Mouse (Mus musculus): Measurements from ENCODE around the gene Slc25a13. TPM values are rescaled to one million over a fixed set of nuclear protein-coding genes. Genes with fewer than 3 reads are reported as not detected.
"Not testable (repeated sequence)": the region's sequence is repeated elsewhere in the genome, so short reads cannot be mapped to it uniquely, and the experiment has no call there.

Slc25a13 gene
- total RNA-seq, 2 experiments from 2014 or later = 4.6 to 7.8 TPM

DNA sequence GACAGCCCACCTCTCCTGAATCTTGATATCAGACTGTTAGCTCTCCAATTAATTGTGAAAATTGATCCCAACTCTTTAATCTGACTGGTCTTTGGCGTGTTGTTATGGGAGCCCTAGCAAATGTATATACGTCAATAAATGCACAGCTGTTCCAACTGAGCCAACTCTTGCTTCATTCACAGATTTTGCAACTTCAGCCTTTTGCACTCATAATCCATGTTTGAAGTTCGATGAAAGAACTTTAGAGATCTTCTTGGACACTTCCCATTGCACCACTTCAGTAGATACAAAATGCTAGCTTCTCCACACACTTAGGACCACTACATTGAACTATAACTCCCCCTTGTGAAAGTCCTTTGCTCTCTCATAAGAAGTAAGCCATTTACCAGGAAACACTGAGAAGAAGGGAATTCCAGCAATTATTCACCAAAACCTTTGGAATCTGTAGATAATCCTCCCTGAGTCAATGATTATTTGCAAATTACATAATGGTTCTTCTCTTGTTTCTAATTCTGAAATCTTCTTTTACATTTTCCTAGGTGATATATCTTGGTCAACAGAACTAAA lies 11.3 kb downstream of the Slc25a13 start:
- no peak for DNase-seq (ENCODE audit: low spot score in 2 of 2)

DNA sequence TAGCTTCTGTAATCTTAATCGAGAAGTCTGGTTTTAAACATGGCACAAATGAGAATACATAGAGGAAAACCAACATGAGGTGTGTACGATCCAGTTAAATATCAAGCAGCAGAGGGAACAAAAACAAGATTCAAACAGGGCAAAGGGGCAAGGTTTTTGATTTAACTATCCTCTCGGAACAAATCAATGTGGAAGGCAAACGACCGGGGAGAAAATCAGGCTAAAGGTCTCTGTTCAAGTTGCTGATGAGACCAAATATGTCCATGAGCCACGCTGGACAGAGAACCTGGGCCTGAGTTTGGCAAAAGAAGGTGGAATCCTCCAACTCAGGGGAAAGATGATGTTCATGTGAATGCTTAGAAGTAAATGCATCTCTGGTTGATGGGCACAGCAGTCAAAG lies 14.5 kb downstream of the Slc25a13 start:
- DNase-seq (ENCODE audit: low spot score in 2 of 2) = no peak

- DNase-seq (ENCODE audit: low spot score in 2 of 2) = no peak
Observed at GRCm38 (mm10) chr6:6201977-6202376, 15.0 kb downstream of the Slc25a13 start.

- DNase-seq (ENCODE audit: low spot score in 2 of 2) = no peak
Observed at GRCm38 (mm10) chr6:6199138-6199870, 17.7 kb downstream of the Slc25a13 start.

GRCm38 (mm10) chr6:6198056-6198455 lies 18.9 kb downstream of the Slc25a13 start:
- not testable (repeated sequence) for DNase-seq (ENCODE audit: low spot score in 2 of 2)

- DNase-seq (ENCODE audit: low spot score in 2 of 2) = no peak
Observed at GRCm38 (mm10) chr6:6197339-6197738, 19.6 kb downstream of the Slc25a13 start.

DNA sequence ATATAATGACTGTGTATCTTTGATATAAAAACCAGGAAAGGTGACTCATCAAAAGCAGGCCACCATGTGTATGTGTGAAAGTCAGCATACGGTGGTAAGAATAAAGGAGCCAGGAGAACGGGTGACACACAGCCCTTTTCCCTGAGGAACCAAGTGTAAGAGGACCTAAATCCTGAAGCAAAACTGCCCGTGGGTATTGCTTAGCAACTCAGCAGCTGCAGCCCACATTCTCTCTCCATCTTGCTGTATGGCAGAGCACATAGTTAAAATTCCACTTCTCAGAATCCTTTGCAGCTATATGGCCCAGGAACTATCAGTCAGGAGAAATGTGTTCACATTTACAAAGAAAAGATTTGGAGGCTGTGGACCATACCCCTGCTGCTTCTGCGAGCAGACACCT lies 20.4 kb downstream of the Slc25a13 start:
- DNase-seq (ENCODE audit: low spot score in 2 of 2) = no peak

- no peak for DNase-seq (ENCODE audit: low spot score in 2 of 2)
Observed at GRCm38 (mm10) chr6:6194831-6195230, 22.1 kb downstream of the Slc25a13 start.

DNA sequence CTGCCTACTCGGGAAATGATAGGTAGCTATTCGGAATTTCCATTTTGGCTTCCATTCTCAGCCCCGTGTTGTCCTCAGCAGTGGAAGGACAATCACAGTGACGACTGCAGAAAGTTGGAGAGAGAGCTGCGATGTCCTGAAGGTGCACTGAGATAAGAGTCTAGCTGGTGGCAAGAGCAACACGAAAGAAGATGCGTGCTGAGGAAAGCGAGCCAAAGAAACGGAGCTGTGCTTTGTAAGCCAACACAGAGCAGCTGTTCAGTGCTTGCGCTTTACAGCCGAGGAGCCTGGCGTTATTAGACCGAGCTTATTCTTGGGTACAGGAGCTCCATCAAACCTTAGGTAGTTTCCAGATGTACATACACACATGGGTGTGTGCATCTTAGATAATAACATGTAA lies 23.1 kb downstream of the Slc25a13 start:
- no peak for DNase-seq (ENCODE audit: low spot score in 2 of 2)

- no peak for DNase-seq (ENCODE audit: low spot score in 2 of 2)
Observed at GRCm38 (mm10) chr6:6192413-6192812, 24.6 kb downstream of the Slc25a13 start.

DNA sequence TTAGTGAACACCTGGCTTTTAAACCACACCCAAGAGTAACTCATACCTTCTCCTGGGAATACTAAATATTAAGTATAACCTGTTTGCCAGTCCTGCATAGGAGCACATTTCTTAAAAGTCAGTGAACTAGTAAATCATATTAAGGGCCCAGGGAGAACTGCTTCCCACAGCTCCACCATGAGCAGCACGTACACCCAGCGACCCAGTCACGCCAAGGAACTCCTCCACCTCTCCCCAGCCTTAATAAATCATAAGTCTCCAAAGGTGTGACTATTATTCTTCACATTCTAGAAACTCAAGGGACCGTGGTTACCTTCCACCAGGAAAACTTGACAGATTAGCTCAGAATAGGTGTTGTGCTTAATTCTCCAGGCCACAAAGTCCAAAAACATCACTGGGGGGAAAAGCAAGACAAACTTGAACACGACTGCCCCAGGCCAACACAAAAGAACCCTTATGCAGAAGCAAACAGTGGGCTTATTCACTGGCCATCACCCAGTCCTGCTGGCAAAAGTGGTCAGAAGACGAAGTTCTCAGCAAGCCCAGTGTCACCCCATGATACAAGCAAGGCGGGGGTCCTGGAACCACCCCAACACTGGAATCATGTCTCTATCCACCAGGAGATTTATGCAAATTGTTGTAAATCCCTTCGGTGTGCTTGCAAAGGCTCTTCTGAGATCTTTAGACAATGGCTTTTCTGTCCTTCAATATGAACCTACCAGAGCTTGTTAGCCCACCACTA lies 25.2 kb downstream of the Slc25a13 start:
- no peak for DNase-seq (ENCODE audit: low spot score in 2 of 2)

- no peak for DNase-seq (ENCODE audit: low spot score in 2 of 2)
Observed at GRCm38 (mm10) chr6:6188970-6189369, 28.0 kb downstream of the Slc25a13 start.

- no peak for DNase-seq (ENCODE audit: low spot score in 2 of 2)
Observed at GRCm38 (mm10) chr6:6186468-6186867, 30.5 kb downstream of the Slc25a13 start.

GRCm38 (mm10) chr6:6185735-6186068 lies 31.3 kb downstream of the Slc25a13 start:
- DNase-seq (ENCODE audit: low spot score in 2 of 2) = no peak

DNA sequence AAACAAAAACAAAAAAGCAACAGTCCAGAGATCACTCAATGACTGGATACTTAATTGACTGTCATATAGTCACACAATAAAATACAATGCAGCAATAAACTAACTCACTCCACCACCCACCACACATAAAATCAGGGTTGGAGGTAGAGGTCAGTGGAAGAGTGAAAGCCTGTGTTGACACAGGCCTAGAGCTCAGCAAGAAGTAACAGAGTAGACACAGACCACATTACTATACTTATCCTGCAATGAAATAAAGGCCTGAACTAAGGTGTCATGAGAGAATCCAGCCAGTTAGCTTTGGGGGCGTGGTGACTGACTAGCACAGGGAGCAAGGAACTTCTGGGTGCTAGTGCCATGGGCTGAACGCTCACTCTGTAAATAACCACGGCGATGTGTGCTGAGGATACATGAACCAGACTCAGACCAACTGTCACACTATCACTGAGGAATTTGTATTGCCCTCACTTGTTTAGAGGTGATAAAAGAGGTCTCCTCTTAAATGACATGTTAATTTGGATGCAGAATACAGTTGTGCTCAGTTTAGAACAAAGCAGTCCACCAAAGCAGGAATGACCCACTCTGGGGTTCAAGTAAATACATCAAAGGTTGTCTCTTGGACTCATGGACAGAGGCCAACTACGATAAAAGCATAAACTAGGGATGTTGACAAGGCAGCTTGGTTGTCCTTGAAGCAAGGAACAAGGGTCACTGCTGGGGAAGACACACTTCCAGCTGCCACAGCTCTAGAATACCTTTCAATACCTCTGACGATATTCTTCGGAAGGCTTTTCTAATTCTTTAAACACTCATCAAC lies 31.8 kb downstream of the Slc25a13 start:
- DNase-seq (ENCODE audit: low spot score in 2 of 2) = no peak

- no peak for DNase-seq (ENCODE audit: low spot score in 2 of 2)
Observed at GRCm38 (mm10) chr6:6183601-6184000, 33.4 kb downstream of the Slc25a13 start.

DNA sequence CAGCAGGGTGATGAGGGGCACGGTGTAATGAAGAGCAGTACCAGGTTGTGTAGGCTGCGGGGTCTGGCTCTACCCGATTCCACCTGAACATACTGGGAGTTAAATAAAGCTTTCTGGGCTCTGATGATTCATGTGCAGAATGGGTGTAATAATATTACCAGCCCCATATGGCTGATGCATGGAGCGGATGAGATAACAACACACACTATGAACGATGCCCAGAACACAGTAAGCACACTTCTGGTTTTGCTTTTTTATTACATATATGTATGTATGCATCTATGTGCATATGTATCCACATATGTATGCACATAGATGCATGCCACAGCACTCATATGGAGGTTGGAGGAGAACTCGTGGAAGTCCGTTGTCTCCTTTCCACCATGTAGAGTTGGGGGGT lies 34.8 kb downstream of the Slc25a13 start:
- DNase-seq (ENCODE audit: low spot score in 2 of 2) = no peak

GRCm38 (mm10) chr6:6178341-6178740 lies 38.6 kb downstream of the Slc25a13 start:
- not testable (repeated sequence) for DNase-seq (ENCODE audit: low spot score in 2 of 2)

DNA sequence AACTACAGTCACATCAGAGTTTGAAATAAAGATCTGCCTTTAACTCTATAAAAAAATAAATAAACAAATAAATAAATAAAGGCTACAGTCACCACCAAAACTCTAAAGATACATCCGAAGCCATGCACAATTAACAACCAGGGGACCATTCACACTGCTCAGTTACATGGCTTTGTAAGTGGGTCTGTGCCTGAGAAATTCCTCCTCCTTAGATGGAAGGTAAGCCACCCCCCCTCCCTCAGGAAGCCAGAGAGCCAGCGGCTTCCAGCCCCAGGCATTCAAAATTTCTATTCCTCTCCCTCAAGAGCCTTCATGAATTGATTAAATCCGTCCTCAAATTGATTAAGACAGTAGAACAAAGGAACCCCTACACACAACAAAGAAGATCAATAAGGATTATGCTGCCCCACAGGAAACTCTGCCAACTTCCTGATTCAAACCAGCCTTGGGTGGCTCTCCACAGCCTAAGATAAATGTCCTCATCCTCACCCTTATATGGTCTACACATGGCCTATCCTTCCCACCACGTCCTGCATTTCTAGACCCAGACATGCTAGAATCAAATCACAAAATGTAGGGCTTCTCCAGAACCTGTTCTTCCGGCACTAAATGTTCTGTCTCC lies 41.5 kb downstream of the Slc25a13 start:
- DNase-seq (ENCODE audit: low spot score in 2 of 2) = no peak

- no peak for DNase-seq (ENCODE audit: low spot score in 2 of 2)
Observed at GRCm38 (mm10) chr6:6173935-6174561, 42.9 kb downstream of the Slc25a13 start.
